Mouse (Mus musculus): Measurements from ENCODE around the gene Pcdh9.
A peak's percentile ranks its signal among the peaks of the same experiment; 100 is the strongest.

Gene Pcdh9

GRCm38 (mm10) chr14:93374181-93374580 is 516.3 kb downstream of the Pcdh9 start:
- DNase-seq, result no peak

GRCm38 (mm10) chr14:93354150-93354549 is 536.3 kb downstream of the Pcdh9 start:
- DNase-seq, result no peak

- peak; percentile 36 for DNase-seq
Observed at GRCm38 (mm10) chr14:93350906-93351305, 539.6 kb downstream of the Pcdh9 start.

DNA sequence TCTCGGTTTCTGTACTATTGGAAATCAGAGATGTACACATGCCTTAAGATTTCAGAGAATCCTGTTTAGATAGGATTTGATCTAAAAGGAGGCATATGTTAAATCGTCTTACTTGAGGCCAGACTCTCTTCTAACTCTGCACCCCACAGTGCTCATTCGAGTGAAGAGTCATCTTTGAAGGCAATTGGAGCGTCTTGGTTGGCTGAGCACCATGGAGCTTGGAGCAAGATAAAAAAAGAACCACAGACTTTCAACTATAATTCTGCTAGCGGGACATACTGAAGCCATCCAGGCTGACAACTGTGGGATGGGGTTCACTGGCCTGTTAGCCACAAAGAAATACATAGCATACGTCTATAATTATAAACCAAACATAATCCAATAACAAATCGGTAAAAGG is 541.3 kb downstream of the Pcdh9 start:
- no peak for DNase-seq

DNA sequence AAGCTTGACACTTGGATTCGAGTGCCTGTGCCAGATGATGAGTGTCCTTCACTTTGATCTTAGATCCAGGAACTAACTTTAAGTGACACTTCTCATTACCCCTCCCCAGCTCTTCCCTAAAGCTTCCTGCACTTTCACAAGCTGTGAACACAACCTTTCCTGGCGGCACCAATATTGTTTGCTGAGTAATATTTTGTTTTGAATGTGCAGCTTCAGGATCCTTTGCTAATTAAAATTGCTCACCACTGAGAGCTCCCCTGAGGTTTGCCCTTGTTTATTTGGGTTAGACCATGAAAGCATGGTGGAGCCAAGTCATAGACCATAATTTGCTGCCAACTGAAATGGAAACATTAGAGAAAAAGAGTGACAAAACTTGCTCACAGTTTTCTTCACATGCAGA is 543.4 kb downstream of the Pcdh9 start:
- DNase-seq, result no peak

DNA sequence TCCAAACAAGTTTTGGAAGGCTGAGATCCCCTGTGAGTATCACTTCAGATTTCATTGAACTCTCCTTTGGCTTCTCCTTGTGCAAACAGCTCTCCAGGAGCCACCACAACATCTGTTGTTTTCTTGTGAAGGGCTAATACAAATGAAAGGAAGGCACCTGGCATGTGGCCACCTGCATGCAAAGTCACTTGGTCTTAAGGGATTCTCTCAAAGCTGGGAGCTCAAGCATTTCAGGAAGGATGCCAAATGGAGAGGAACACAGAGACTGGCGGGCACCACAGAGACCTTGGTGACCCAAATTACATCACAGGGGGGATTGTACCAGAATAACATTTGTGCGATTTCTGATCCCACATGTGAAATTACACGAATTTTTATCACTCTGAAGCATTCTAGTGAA is 547.7 kb downstream of the Pcdh9 start:
- DNase-seq, result no peak

DNA sequence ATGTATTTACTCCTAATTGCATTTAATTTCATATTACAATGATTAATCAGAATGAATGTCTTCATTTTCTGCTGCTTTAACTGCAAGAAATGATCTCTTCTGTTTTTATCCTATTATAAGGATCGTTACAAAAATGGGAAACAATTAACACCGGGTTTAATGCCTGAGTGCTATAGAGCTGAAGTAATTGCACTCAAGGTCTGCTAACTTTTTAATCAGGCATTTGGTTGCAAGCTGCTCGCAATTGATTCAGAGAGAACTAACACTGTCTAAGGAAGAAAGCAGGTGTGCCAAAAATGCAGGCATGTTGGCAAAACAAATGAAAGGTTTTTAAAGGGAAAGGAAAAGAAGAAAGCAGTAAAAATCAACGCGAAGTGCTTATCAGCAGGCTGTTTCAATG is 549.1 kb downstream of the Pcdh9 start:
- DNase-seq, result no peak

DNA sequence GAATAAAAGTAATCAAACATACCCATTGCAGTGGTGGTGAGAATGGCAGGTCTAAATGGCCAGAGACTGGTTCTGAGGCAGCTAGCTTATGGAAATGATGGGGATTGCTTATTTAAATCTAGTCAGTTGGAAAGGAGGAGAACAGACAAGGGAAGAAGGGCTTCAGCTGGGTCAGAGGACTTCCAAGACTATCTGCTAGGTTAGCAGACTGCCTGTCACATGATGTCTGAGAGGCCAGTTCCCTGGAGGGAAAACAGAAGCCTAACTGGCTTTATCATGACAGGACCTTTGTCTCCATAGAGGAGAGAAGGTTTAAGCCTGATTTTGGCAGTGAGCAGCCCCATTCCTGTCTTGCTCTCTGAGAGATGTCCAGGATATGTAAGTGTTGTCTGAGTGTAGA is 561.2 kb downstream of the Pcdh9 start:
- DNase-seq, result no peak

DNA sequence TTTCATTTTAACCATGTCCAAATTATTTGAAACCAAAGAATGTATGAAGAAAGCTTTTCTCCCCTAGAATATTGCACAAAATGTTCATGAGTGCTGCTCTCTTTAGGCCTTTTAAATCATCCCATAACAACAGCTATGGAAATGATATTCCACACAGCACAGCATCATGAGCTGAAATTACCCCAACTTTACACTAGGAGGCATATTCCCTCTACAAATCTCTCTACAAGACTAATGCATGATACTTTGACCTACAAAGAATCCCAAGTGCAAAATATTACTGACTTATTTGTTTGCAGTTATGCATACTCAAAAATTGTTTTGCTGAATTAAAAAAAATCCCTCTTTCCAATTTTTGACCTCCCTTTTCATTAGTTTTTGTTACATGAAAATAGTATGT is 573.1 kb downstream of the Pcdh9 start:
- no peak for DNase-seq

- DNase-seq, result no peak
Observed at GRCm38 (mm10) chr14:93288361-93288760, 602.1 kb downstream of the Pcdh9 start.

DNA sequence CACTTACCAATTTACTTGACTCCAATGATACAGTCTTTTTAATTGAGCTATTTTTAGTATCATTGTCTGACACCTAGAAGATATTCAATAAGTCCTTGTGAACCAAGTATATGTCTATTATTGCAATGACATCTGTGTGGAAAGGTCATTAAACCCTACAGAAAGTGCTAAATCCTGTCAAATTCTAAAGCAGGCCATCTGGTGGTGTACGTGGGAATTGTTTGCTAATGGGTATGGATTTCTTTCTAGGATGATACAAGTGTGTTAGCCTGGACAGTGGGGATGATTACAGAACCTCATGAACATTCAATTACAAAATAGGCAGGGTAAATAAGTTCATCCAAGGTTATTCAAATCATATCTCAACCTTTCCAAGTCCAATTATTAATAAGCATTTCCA is 602.8 kb downstream of the Pcdh9 start:
- no peak for DNase-seq

GRCm38 (mm10) chr14:93285136-93285535 is 605.3 kb downstream of the Pcdh9 start:
- DNase-seq, result no peak

- DNase-seq, result no peak
Observed at GRCm38 (mm10) chr14:93284009-93284408, 606.5 kb downstream of the Pcdh9 start.

DNA sequence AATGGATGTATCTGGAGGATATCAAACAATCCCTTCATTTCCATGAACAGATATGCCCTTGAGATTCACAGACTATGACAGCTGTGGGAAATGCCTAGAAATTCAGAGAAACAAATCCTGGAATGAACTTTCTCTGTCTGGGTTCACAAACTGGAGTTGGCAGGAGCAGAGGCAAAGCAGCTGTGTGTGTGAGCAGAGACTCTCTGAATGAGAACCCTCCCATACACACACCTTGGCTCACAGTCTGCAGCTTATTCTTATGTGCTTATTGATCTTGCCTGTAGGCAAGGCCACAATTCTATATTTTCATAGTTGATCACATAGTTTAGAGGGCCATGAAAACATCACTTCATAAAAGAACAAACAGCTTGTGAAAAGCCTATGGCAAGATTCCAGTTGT is 614.8 kb downstream of the Pcdh9 start:
- no peak for DNase-seq

DNA sequence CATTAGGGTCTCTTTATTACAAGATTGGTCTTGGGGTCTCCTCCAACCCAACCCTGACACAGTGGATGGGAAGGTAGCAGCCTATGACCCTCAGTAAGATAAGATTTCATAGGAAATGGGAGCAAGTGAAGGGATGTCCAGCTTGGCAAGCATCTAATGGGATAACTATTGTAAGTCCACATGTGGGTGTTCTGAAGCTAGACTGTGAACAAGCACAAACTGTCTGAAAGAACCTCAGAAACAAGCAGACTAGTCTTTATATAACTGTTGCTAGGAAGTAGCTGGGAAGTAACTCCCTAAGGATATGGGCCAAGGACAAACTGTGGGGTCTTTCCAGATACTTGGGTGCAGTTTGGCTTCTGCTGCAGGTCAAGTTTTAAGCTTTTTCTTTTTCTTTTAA is 615.7 kb downstream of the Pcdh9 start:
- DNase-seq, result no peak

DNA sequence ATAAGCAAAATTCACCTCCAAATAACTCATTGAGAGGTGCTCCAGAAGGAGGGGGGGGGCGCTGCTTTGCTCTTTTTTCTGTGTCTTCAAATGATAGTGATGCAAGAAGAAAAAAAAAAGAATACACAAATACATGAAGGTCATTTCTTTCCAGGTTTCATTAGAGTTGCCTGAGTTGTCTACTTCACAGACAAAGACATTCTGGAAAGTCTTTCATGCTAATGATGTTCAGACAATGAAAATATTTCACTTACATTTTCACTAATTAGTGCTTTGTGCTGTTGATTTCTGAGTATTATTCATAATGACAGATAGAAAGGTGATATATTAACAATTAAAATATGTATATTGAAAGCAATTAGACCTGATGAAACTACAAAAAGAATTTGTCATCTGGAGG is 637.1 kb downstream of the Pcdh9 start:
- DNase-seq, result no peak

GRCm38 (mm10) chr14:93240263-93240662 is 650.2 kb downstream of the Pcdh9 start:
- no peak for DNase-seq

DNA sequence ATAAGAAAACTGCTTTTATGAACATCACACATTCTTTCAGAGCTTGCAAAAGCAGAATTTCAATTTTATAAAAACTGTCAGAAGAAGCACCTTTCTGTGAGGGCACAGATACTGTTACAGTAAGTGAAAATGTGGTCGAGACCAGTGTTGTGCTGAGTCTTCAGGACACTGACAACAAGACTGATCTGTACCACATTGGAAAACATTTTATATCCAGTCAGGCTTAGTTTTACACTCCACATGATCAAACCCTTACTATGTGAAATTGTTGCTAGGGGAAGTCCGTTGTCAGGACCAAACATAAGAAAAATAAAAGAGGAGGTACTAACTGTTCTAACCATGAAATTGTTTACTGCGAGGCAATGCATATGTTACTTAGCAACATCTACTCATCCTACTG is 656.1 kb downstream of the Pcdh9 start:
- no peak for DNase-seq

GRCm38 (mm10) chr14:93233599-93233998 is 656.9 kb downstream of the Pcdh9 start:
- no peak for DNase-seq

- DNase-seq, result peak; percentile 59
Observed at GRCm38 (mm10) chr14:93214846-93215245, 675.6 kb downstream of the Pcdh9 start.

GRCm38 (mm10) chr14:93199791-93200190 is 690.7 kb downstream of the Pcdh9 start:
- DNase-seq, result no peak

GRCm38 (mm10) chr14:93182606-93183491 is 707.6 kb downstream of the Pcdh9 start:
- no peak for DNase-seq

DNA sequence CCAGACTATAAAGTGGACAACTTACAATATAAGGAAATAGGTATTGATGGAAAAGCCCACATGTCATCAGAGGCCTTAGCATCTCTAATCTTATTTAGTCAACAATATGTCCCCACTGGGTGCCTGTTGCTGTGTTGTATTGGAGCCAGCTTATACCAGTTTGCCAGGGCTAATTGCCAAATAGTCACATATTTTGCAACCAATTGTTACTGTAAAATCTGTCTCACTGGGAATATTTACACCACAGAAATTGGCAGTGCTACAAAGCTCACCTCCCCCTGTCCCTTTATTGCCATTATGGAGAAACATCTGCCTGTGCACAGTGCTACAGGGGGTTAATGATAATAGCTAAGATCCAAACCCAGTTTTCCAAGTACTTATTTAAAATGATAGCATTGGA is 721.3 kb downstream of the Pcdh9 start:
- no peak for DNase-seq

- no peak for DNase-seq
Observed at GRCm38 (mm10) chr14:93168367-93168766, 722.1 kb downstream of the Pcdh9 start.

- DNase-seq, result no peak
Observed at GRCm38 (mm10) chr14:93143414-93143813, 747.1 kb downstream of the Pcdh9 start.

Data from lung, postnatal 36 days (tissue).